Mouse (Mus musculus) MEL (cell line): ENCODE results near the gene Fndc7. TPM values are rescaled to one million over a fixed set of nuclear protein-coding genes. Genes with fewer than 3 reads are reported as not detected.
A peak's percentile ranks its signal among the peaks of the same experiment; 100 is the strongest.

ENCODE experiments used
- DNase-seq: peaks from one replicate; pipeline ENCODE4 v3.0.0; 2011; ENCODE audit warnings: low read depth, low spot score
- H3K27ac ChIP-seq: 2 replicates; pipeline ENCODE4 v1.5.1; 2012; ENCODE audit warnings: low read depth, mild to moderate bottlenecking, control low read depth, low read length, moderate library complexity; ENCODE audit not compliant: control insufficient read depth
- H3K27me3 ChIP-seq, 2 experiments: fragments of 150-350 bp in 1 of 2; sonication (generic) in 1 of 2; 2 replicates each; pipeline ENCODE4 v1.6.1; 2012; ENCODE audit warnings: low read length in 2 of 2, mild to moderate bottlenecking in 2 of 2, improper control_type of control experiment in 1 of 2, moderate library complexity in 1 of 2; ENCODE audit not compliant: insufficient read depth in 2 of 2, control insufficient read depth in 1 of 2
- H3K36me3 ChIP-seq, 2 experiments: 2 replicates each; pipeline ENCODE4 v1.6.1; 2012 to 2014; ENCODE audit warnings: low read length in 2 of 2, improper control_type of control experiment in 1 of 2, inconsistent platforms in 1 of 2, mild to moderate bottlenecking in 1 of 2; ENCODE audit not compliant: insufficient read depth in 2 of 2, control insufficient read depth in 1 of 2
- H3K4me1 ChIP-seq, 2 experiments: fragments of 150-350 bp in 1 of 2; sonication (generic) in 1 of 2; 2 replicates each; pipeline ENCODE4 v1.6.1; 2012; ENCODE audit warnings: low read length in 2 of 2, improper control_type of control experiment in 1 of 2, mild to moderate bottlenecking in 1 of 2; ENCODE audit not compliant: insufficient read depth in 2 of 2, control insufficient read depth in 1 of 2
- H3K4me3 ChIP-seq, 2 experiments: fragments of 150-350 bp in 1 of 2; sonication (generic) in 1 of 2; 2 replicates each; pipeline ENCODE4 v1.5.1; 2012; ENCODE audit warnings: low read depth in 2 of 2, low read length in 2 of 2, mild to moderate bottlenecking in 2 of 2, moderate library complexity in 2 of 2, control low read depth in 1 of 2, improper control_type of control experiment in 1 of 2; ENCODE audit not compliant: control insufficient read depth in 1 of 2, insufficient read depth in 1 of 2
- H3K79me2 ChIP-seq: 2 replicates; pipeline ENCODE4 v1.6.1; 2012; ENCODE audit warnings: mild to moderate bottlenecking, low read length, moderate library complexity; ENCODE audit not compliant: control insufficient read depth, poor library complexity, insufficient read depth
- H3K9ac ChIP-seq: 2 replicates; pipeline ENCODE4 v1.6.1; 2012; ENCODE audit warnings: low read depth, mild to moderate bottlenecking, control low read depth, low read length, moderate library complexity; ENCODE audit not compliant: control insufficient read depth, poor library complexity, severe bottlenecking
- H3K9me3 ChIP-seq: fragments of 150-350 bp; sonication (generic); replicated peaks from 2 replicates; pipeline ENCODE4 v1.6.1; 2012; ENCODE audit warnings: mild to moderate bottlenecking, low read length, improper control_type of control experiment, moderate library complexity; ENCODE audit not compliant: insufficient read depth
- BHLHE40 ChIP-seq: IDR thresholded peaks from 2 replicates; pipeline ENCODE4 v1.6.1; 2012; ENCODE audit warnings: low read depth, mild to moderate bottlenecking, inconsistent platforms, low read length, improper control_type of control experiment, borderline replicate concordance
- CHD1 ChIP-seq: IDR thresholded peaks from 2 replicates; pipeline ENCODE4 v1.6.1; 2012; ENCODE audit warnings: low read depth, mild to moderate bottlenecking, inconsistent platforms, low read length, improper control_type of control experiment
- CHD2 ChIP-seq: IDR thresholded peaks from 2 replicates; pipeline ENCODE4 v1.6.1; 2011; ENCODE audit warnings: low read length, improper control_type of control experiment
- CTCF ChIP-seq, 3 experiments: IDR thresholded peaks in 2 of 3; conservative IDR thresholded peaks in 1 of 3; 2 replicates each; pipeline ENCODE4 v1.5.1; 2011 to 2012; ENCODE audit warnings: low read length in 3 of 3, low read depth in 2 of 3, mild to moderate bottlenecking in 2 of 3, improper control_type of control experiment in 1 of 3, inconsistent platforms in 1 of 3, mixed read lengths in 1 of 3, moderate library complexity in 1 of 3; ENCODE audit not compliant: control insufficient read depth in 1 of 3, insufficient read depth in 1 of 3, poor library complexity in 1 of 3, severe bottlenecking in 1 of 3
- E2F4 ChIP-seq: IDR thresholded peaks from 2 replicates; pipeline ENCODE4 v1.6.1; 2011; ENCODE audit warnings: low read depth, low read length, improper control_type of control experiment, borderline replicate concordance
- ELF1 ChIP-seq: IDR thresholded peaks from 2 replicates; pipeline ENCODE4 v1.6.1; 2014; ENCODE audit warnings: low read depth, mild to moderate bottlenecking, inconsistent platforms, low read length, improper control_type of control experiment, moderate library complexity
- EP300 ChIP-seq, 2 experiments: IDR thresholded peaks; 2 replicates each; pipeline ENCODE4 v1.6.1; 2011; ENCODE audit warnings: improper control_type of control experiment in 2 of 2, low read length in 2 of 2, low read depth in 1 of 2, mild to moderate bottlenecking in 1 of 2
- GABPA ChIP-seq: IDR thresholded peaks from 2 replicates; pipeline ENCODE4 v1.6.1; 2012; ENCODE audit warnings: low read depth, mild to moderate bottlenecking, inconsistent platforms, low read length, improper control_type of control experiment, moderate library complexity
- HCFC1 ChIP-seq: IDR thresholded peaks from 2 replicates; pipeline ENCODE4 v1.6.1; 2012; ENCODE audit warnings: low read depth, mild to moderate bottlenecking, inconsistent platforms, low read length, improper control_type of control experiment, moderate library complexity
- JUND ChIP-seq: IDR thresholded peaks from 2 replicates; pipeline ENCODE4 v1.6.1; 2011; ENCODE audit warnings: low read depth, mild to moderate bottlenecking, improper control_type of control experiment, low read length
- KAT2A ChIP-seq: conservative IDR thresholded peaks from 2 replicates; pipeline ENCODE4 v1.6.1; 2012; ENCODE audit warnings: low read depth, low read length, improper control_type of control experiment, inconsistent platforms
- MAFK ChIP-seq: IDR thresholded peaks from 2 replicates; pipeline ENCODE4 v1.6.1; 2011; ENCODE audit warnings: low read depth, mild to moderate bottlenecking, low read length, improper control_type of control experiment, borderline replicate concordance
- MAX ChIP-seq: IDR thresholded peaks from 2 replicates; pipeline ENCODE4 v1.6.1; 2011; ENCODE audit warnings: low read length, improper control_type of control experiment
- MAZ ChIP-seq: IDR thresholded peaks from 2 replicates; pipeline ENCODE4 v1.6.1; 2012; ENCODE audit warnings: low read depth, mild to moderate bottlenecking, inconsistent platforms, low read length, improper control_type of control experiment
- MEF2A ChIP-seq: IDR thresholded peaks from 2 replicates; pipeline ENCODE4 v1.6.1; 2014; ENCODE audit warnings: low read depth, mild to moderate bottlenecking, inconsistent platforms, low read length, improper control_type of control experiment; ENCODE audit not compliant: poor library complexity, insufficient replicate concordance, severe bottlenecking; ENCODE audit errors: extremely low read depth
- MXI1 ChIP-seq: IDR thresholded peaks from 2 replicates; pipeline ENCODE4 v1.6.1; 2011; ENCODE audit warnings: mild to moderate bottlenecking, low read depth, low read length, improper control_type of control experiment
- MYB ChIP-seq: IDR thresholded peaks from 2 replicates; pipeline ENCODE4 v1.6.1; 2011; ENCODE audit warnings: mild to moderate bottlenecking, low read depth, low read length, improper control_type of control experiment
- MYC ChIP-seq: IDR thresholded peaks from 2 replicates; pipeline ENCODE4 v1.6.1; 2011; ENCODE audit warnings: low read depth, mild to moderate bottlenecking, low read length, improper control_type of control experiment, moderate library complexity
- NELFE ChIP-seq: IDR thresholded peaks from 2 replicates; pipeline ENCODE4 v1.6.1; 2011; ENCODE audit warnings: low read depth, low read length, improper control_type of control experiment
- NRF1 ChIP-seq: IDR thresholded peaks from 2 replicates; pipeline ENCODE4 v1.6.1; 2014; ENCODE audit warnings: low read depth, mild to moderate bottlenecking, inconsistent platforms, low read length, improper control_type of control experiment, moderate library complexity; ENCODE audit not compliant: poor library complexity, insufficient read depth, severe bottlenecking
- POLR2A ChIP-seq, 2 experiments: IDR thresholded peaks; 2 replicates each; pipeline ENCODE4 v1.6.1; 2011 to 2012; ENCODE audit warnings: low read length in 2 of 2, mild to moderate bottlenecking in 2 of 2, control low read depth in 1 of 2, improper control_type of control experiment in 1 of 2, low read depth in 1 of 2, moderate library complexity in 1 of 2; ENCODE audit not compliant: control insufficient read depth in 1 of 2, insufficient read depth in 1 of 2, poor library complexity in 1 of 2
- POLR2AphosphoS2 ChIP-seq: IDR thresholded peaks from 2 replicates; pipeline ENCODE4 v1.6.1; 2011; ENCODE audit warnings: low read length, improper control_type of control experiment
- POLR2AphosphoS5 ChIP-seq: IDR thresholded peaks from 2 replicates; pipeline ENCODE4 v1.6.1; 2012; ENCODE audit warnings: low read depth, borderline replicate concordance, mild to moderate bottlenecking, inconsistent platforms, low read length, moderate library complexity, mixed read lengths
- RAD21 ChIP-seq: IDR thresholded peaks from 2 replicates; pipeline ENCODE4 v1.6.1; 2011; ENCODE audit warnings: mild to moderate bottlenecking, low read depth, low read length, improper control_type of control experiment
- RCOR1 ChIP-seq: IDR thresholded peaks from 2 replicates; pipeline ENCODE4 v1.6.1; 2012; ENCODE audit warnings: low read depth, mild to moderate bottlenecking, inconsistent platforms, low read length, improper control_type of control experiment
- SIN3A ChIP-seq: IDR thresholded peaks from 2 replicates; pipeline ENCODE4 v1.6.1; 2012; ENCODE audit warnings: low read length, improper control_type of control experiment, inconsistent platforms
- SMC3 ChIP-seq: IDR thresholded peaks from 2 replicates; pipeline ENCODE4 v1.6.1; 2011; ENCODE audit warnings: low read depth, low read length, improper control_type of control experiment
- TAL1 ChIP-seq: IDR thresholded peaks from 2 replicates; pipeline ENCODE4 v1.6.1; 2012; ENCODE audit warnings: mild to moderate bottlenecking, inconsistent platforms, low read length, moderate library complexity, mixed read lengths
- TBP ChIP-seq: IDR thresholded peaks from 2 replicates; pipeline ENCODE4 v1.8.0; 2011; ENCODE audit warnings: low read depth, low read length, improper control_type of control experiment
- TCF12 ChIP-seq: IDR thresholded peaks from 2 replicates; pipeline ENCODE4 v1.6.1; 2014; ENCODE audit warnings: low read depth, mild to moderate bottlenecking, inconsistent platforms, low read length, improper control_type of control experiment, moderate library complexity
- USF1 ChIP-seq: IDR thresholded peaks from 2 replicates; pipeline ENCODE4 v1.6.1; 2014; ENCODE audit warnings: low read depth, mild to moderate bottlenecking, inconsistent platforms, low read length, improper control_type of control experiment, moderate library complexity
- ZMIZ1 ChIP-seq: IDR thresholded peaks from 2 replicates; pipeline ENCODE4 v1.6.1; 2012; ENCODE audit warnings: low read depth, mild to moderate bottlenecking, inconsistent platforms, low read length, improper control_type of control experiment, moderate library complexity
- ZNF384 ChIP-seq: IDR thresholded peaks from 2 replicates; pipeline ENCODE4 v1.6.1; 2012; ENCODE audit warnings: low read depth, mild to moderate bottlenecking, inconsistent platforms, low read length, improper control_type of control experiment
- polyA plus RNA-seq, 2 experiments: library from polyadenylated mRNA; stranded (reverse) in 1 of 2; unstranded in 1 of 2; fragments of >175 nt in 1 of 2; fragments of >200 nt in 1 of 2; gene quantifications; 2 replicates each; pipeline versions ENCODE4 v1.2.1 to v1.2.4; 2012; ENCODE audit warnings: low replicate concordance in 2 of 2, low read depth in 1 of 2; ENCODE audit not compliant: insufficient read length in 2 of 2, insufficient read depth in 1 of 2, missing spikeins in 1 of 2
- total RNA-seq: library from RNA; depleted of rRNA; stranded (reverse); fragments of 300-350 nt; gene quantifications from 2 replicates; pipeline ENCODE4 v1.2.3, GENCODE M21; 2012

Fndc7 gene
- total and polyA plus RNA-seq, 3 experiments, result 0.13 TPM; not detected in 2

- Histone ChIP-seq H3K36me3 (peaks cover 26 to 31% of the 10 kb centered on the region in 2 experiments), H3K27ac (peak within 1 kb of the TSS; percentile 98), H3K79me2 (peaks cover 35% of the 10 kb centered on the region)
- DNase-seq, result peak; percentile 98
- TF ChIP-seq MYC (peak; percentile 80), MAX (peak; percentile 82), CTCF (IDR thresholded peaks at IDR 0.05 in 2 of 3, conservative IDR thresholded peaks at IDR 0.05 in 1 of 3; ENCODE audit: control insufficient read depth in 1 of 3, insufficient read depth in 1 of 3, low read depth in 2 of 3, low read length in 3 of 3, poor library complexity in 1 of 3, severe bottlenecking in 1 of 3) (no peak), GABPA (0 out of 2 replicates have a peak, but pooled peaks have one; percentile 37), TAL1 (no peak), RAD21 (no peak), EP300 (IDR thresholded peaks at IDR 0.05; ENCODE audit: low read depth in 1 of 2, low read length in 2 of 2) (peak in 1 of 2 experiments; percentile 54; a peak in 2 of 4 replicates), JUND (no peak), CHD2 (no peak; the same call in 1 of the 2 replicates), TCF12 (peak; percentile 69), HCFC1 (peak; percentile 91), SIN3A (peak; percentile 94), CHD1 (peak; percentile 96; the same call in 1 of the 2 replicates), KAT2A (peak; percentile 74), E2F4 (peak; percentile 74; the same call in 1 of the 2 replicates), ZMIZ1 (peak; percentile 95), MYB (peak; percentile 50), TBP (peak; percentile 89), ZNF384 (peak; percentile 68), MAZ (peak; percentile 78; the same call in 1 of the 2 replicates), USF1 (peak; percentile 29; the same call in 1 of the 2 replicates), NELFE (peak; percentile 98), SMC3 (no peak), POLR2AphosphoS5 (no peak), NRF1 (peak; percentile 83), ELF1 (peak; percentile 99), BHLHE40 (peak; percentile 46; the same call in 1 of the 2 replicates), MEF2A (peak; percentile 37; the same call in 1 of the 2 replicates), MAFK (no peak), POLR2A (IDR thresholded peaks at IDR 0.05; ENCODE audit: control insufficient read depth in 1 of 2, insufficient read depth in 1 of 2, low read depth in 1 of 2, low read length in 2 of 2, poor library complexity in 1 of 2) (peak; percentile 94 to 99), RCOR1 (no peak), POLR2AphosphoS2 (peak; percentile 97), MXI1 (peak; percentile 67)
- TF ChIP-seq, all 39 proteins: peak for 24
- Histone ChIP-seq H3K9ac (peak within 1 kb of the TSS; percentile 96), H3K9me3 (no peaks in the 10 kb centered on the region), H3K4me3 (peak within 1 kb of the TSS; percentile 64 to 99), H3K27me3 (no peaks in the 10 kb centered on the region), H3K4me1 (peaks cover 3 to 13% of the 10 kb centered on the region in 2 experiments; a peak in 3 of 4 replicates)
These were observed 22.0 kb upstream of the Fndc7 start, which contains the start of gene Prpf38b for GRCm38 (mm10) chr3:108911548-108912413. TSS of gene Prpf38b (minus strand) at chr3:108911727.
